Mouse (Mus musculus) midbrain, embryonic 16.5 days (tissue): Measurements from ENCODE around the gene Fgd6. TPM values are rescaled to one million over a fixed set of nuclear protein-coding genes. Genes with fewer than 3 reads are reported as not detected.

Experiments used
- ATAC-seq: fragments of 200-750 bp; cut with Nextera tagmentation; 2 replicates; pipeline ENCODE4 v1.8.0; 2017; ENCODE audit warnings: moderate TSS enrichment
- H3K27ac ChIP-seq: fragments of 300-500 bp; sonication (generic); 2 replicates; pipeline ENCODE4 v1.5.1; 2014; ENCODE audit warnings: mild to moderate bottlenecking, low read length, mixed read lengths
- H3K27me3 ChIP-seq: fragments of 300-500 bp; sonication (generic); 2 replicates; pipeline ENCODE4 v1.6.1; 2014; ENCODE audit warnings: low read depth, low read length, mixed read lengths; ENCODE audit not compliant: control insufficient read depth, insufficient read depth
- H3K36me3 ChIP-seq: fragments of 300-500 bp; sonication (generic); 2 replicates; pipeline ENCODE4 v1.6.1; 2014; ENCODE audit warnings: mild to moderate bottlenecking, low read length, moderate library complexity, mixed read lengths; ENCODE audit not compliant: control insufficient read depth, insufficient read depth
- H3K4me1 ChIP-seq: fragments of 300-500 bp; sonication (generic); 2 replicates; pipeline ENCODE4 v1.6.1; 2014; ENCODE audit warnings: mild to moderate bottlenecking, low read length, mixed read lengths; ENCODE audit not compliant: control insufficient read depth, insufficient read depth
- H3K4me2 ChIP-seq: fragments of 300-500 bp; sonication (generic); 2 replicates; pipeline ENCODE4 v1.6.1; 2014; ENCODE audit warnings: mild to moderate bottlenecking, low read length, mixed read lengths
- H3K4me3 ChIP-seq: fragments of 300-500 bp; sonication (generic); 2 replicates; pipeline ENCODE4 v1.5.1; 2014; ENCODE audit warnings: low read depth, mild to moderate bottlenecking, low read length, moderate library complexity, mixed read lengths
- H3K9ac ChIP-seq: fragments of 300-500 bp; sonication (generic); 2 replicates; pipeline ENCODE4 v1.6.1; 2014; ENCODE audit warnings: low read depth, low read length, mixed read lengths
- H3K9me3 ChIP-seq: fragments of 300-500 bp; sonication (generic); replicated peaks from 2 replicates; pipeline ENCODE4 v1.6.1; 2014; ENCODE audit warnings: mild to moderate bottlenecking, low read length, mixed read lengths; ENCODE audit not compliant: control insufficient read depth, poor library complexity, severe bottlenecking
- WGBS: fragments of 180-500 bp; shearing (Covaris S2); extraction: QIAGEN DNeasy Blood & Tissue Kit; methylation state at CpG from one replicate; pipeline ENCODE4 v1.1.7; 2014; 5-methylcytosine and 5-hydroxymethylcytosine counted together
- polyA plus RNA-seq: library from polyadenylated mRNA; unstranded; fragments of >200 nt; fragmentation: Nextera tagmentation; extraction: Ambion mirVana; gene quantifications from 2 replicates; pipeline ENCODE4 v1.2.1, GENCODE M21; 2015

The Fgd6 gene
- polyA plus RNA-seq, 1 experiment from 2014 or later = 1.8 TPM

DNA sequence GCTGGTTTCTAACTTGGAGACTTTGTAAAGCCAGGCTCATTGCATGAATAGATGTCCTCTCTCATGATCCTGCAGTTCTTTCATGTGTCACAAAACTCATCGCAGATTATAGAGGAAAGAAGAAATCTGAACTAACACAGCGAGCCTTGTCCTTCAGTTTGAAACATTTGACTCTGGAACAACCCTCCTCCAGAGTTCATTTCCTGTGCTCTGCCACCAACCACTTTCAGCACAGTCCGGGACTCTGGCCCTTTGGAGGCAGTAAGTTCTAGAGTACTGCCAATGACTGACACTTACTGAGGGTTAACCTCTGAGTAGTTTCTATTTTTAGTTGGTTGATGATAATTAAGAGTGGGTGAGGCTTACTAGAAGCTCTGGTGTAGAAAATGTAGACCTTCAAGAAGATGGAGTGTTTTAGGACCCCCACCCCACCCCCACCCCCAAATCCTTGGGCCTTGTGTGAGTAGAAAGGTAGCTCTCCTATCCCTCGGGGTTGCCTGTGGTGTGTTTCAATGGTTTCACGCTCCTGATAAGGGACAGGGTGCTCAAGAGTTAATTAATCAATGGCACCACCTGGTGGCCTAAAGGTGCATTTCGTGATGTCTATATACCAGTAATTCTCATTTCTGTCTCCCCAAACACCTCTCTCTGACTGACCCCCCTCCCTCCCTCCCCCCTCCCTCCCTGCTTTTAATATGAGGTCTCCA is 80.2 kb downstream of the Fgd6 start:
- no peaks in the 10 kb centered on the region for H3K4me1 ChIP-seq
- WGBS = 39% methylated on average over 6 of the region's 6 CpGs
- H3K9me3 ChIP-seq = no peaks in the 10 kb centered on the region
- H3K4me3 ChIP-seq = no peak overlapping the region
- H3K27me3 ChIP-seq = no peaks in the 10 kb centered on the region
- H3K9ac ChIP-seq = no peak overlapping the region
- ATAC-seq = peak; percentile 89
- no peaks in the 10 kb centered on the region for H3K36me3 ChIP-seq
- no peak overlapping the region for H3K4me2 ChIP-seq
- H3K27ac ChIP-seq = no peak overlapping the region

DNA sequence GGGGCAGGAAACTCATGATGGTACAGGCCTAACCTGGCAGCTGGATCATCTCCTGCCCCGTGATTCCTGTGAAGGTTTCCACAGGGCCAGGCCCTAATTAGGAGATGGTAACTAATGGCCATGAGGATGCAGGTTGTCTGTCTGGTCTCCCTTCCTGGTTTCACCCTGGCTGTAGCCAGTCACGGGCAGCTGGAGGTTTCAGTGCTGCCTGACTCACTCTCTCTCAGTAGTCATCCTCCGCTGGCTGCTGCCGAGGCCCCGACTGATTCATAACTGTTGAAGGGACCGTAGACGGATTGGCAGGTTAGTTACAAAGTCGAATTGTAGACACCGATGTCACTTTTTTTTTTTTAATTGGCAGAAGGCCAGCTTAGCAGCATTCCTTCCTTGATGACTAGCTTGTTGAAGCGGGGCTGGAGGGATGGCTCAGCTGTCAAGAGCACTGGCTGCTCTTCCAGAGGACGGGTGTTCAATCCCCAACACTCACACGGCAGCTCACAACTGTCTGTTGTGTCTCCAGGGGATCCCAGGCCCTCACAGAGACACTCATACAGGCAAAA is 81.1 kb downstream of the Fgd6 start:
- no peak for ATAC-seq
- Histone ChIP-seq H3K4me1 (no peaks in the 10 kb centered on the region), H3K9me3 (no peaks in the 10 kb centered on the region), H3K27ac (no peak overlapping the region), H3K9ac (no peak overlapping the region), H3K27me3 (no peaks in the 10 kb centered on the region), H3K4me2 (no peak overlapping the region), H3K36me3 (no peaks in the 10 kb centered on the region), H3K4me3 (no peak overlapping the region)
- 80% methylated on average over 12 of the region's 12 CpGs for WGBS

DNA sequence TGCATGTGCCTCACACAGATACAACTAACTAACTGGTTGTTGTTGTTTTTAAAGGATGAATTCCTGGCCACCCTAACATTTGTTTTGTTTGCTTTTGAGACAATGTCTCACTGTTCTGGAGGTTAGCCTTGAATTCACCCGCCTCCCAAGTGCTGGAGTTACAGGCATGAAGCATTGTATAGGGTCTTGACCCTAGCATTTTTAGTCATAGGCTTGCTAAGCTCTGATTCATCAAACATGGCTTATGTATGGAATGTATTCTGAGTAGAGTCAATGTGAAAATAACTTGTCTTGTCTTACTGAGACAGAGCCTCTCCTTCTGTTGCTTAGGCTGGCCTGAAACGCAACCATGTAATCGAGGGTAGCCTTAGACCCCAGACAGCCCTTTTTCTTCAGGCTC is 82.1 kb downstream of the Fgd6 start:
- H3K4me3 ChIP-seq = no peak overlapping the region
- H3K9me3 ChIP-seq = no peaks in the 10 kb centered on the region
- ATAC-seq = no peak
- H3K9ac ChIP-seq = no peak overlapping the region
- no peak overlapping the region for H3K4me2 ChIP-seq
- no peak overlapping the region for H3K27ac ChIP-seq
- no peaks in the 10 kb centered on the region for H3K36me3 ChIP-seq
- no peaks in the 10 kb centered on the region for H3K4me1 ChIP-seq
- WGBS = 93% methylated on average over 3 of the region's 3 CpGs
- H3K27me3 ChIP-seq = no peaks in the 10 kb centered on the region

DNA sequence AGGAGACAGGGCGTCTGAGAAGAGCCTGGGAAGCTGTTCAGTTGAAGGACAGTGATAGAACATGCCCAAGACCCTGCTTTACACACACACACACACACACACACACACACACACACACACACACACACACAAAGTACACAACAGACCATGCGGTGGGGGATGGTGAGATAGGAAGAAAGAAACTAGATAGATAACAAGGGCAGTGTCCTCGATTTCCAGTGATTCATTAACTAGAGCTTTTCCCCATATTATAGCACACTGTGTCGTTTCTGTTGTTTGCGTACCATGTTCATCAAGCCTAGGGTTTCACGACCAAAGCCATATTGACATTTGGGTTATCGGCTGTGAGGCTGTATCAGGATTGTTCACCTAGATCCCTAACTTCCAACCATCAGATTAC is 83.2 kb downstream of the Fgd6 start:
- no peaks in the 10 kb centered on the region for H3K27me3 ChIP-seq
- H3K9me3 ChIP-seq = no peaks in the 10 kb centered on the region
- H3K4me3 ChIP-seq = no peak overlapping the region
- no peak overlapping the region for H3K9ac ChIP-seq
- no peak overlapping the region for H3K4me2 ChIP-seq
- no peaks in the 10 kb centered on the region for H3K4me1 ChIP-seq
- no peaks in the 10 kb centered on the region for H3K36me3 ChIP-seq
- 96% methylated on average over 7 of the region's 7 CpGs for WGBS
- no peak overlapping the region for H3K27ac ChIP-seq
- no peak for ATAC-seq

DNA sequence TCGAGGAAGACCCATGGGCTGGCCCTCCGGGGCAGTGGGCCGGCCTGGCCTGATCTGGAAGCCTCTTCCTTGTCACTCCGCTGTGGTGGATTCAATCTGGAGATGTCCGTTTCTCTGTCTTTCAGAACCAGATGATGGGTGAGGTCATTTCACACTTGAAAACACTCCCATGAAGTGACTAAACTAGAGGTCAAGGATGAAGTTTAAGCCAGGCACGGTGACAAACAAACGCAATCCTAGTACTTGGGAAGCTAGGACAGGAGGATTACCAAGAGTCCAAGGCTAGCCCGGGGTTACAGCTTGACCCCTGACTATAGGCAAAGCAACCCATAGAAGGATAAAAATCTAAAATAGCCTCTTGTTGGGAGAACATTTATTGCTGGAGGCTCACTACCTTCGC is 84.9 kb downstream of the Fgd6 start:
- H3K9ac ChIP-seq = no peak overlapping the region
- no peak for ATAC-seq
- H3K9me3 ChIP-seq = no peaks in the 10 kb centered on the region
- H3K4me1 ChIP-seq = no peaks in the 10 kb centered on the region
- no peaks in the 10 kb centered on the region for H3K36me3 ChIP-seq
- H3K27me3 ChIP-seq = no peaks in the 10 kb centered on the region
- H3K27ac ChIP-seq = no peak overlapping the region
- H3K4me2 ChIP-seq = no peak overlapping the region
- 89% methylated on average over 9 of the region's 9 CpGs for WGBS
- no peak overlapping the region for H3K4me3 ChIP-seq

DNA sequence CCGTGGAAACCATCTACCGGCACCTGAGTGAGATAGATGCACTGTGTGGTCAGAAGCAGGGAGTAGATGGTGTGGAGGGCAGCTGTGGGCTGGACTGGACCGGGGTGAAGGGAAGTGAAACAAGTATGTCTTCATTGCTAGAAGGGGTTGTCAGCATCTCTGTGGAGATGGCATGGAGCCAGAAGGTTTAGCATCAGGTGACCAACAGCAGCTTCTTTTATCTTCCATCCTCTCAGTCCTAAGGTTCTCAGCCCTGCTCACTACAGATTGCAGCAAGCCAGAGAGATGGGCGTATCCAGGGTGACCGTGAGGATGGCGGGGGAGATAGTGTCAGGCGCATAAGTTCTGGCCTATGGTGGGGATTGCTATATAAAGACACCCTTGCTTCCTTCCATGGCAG is 86.8 kb downstream of the Fgd6 start:
- no peaks in the 10 kb centered on the region for H3K27me3 ChIP-seq
- H3K4me3 ChIP-seq = no peak overlapping the region
- WGBS = 96% methylated on average over 7 of the region's 7 CpGs
- H3K4me1 ChIP-seq = no peaks in the 10 kb centered on the region
- no peak overlapping the region for H3K9ac ChIP-seq
- H3K9me3 ChIP-seq = no peaks in the 10 kb centered on the region
- no peak overlapping the region for H3K4me2 ChIP-seq
- ATAC-seq = no peak
- H3K27ac ChIP-seq = no peak overlapping the region
- H3K36me3 ChIP-seq = no peaks in the 10 kb centered on the region

DNA sequence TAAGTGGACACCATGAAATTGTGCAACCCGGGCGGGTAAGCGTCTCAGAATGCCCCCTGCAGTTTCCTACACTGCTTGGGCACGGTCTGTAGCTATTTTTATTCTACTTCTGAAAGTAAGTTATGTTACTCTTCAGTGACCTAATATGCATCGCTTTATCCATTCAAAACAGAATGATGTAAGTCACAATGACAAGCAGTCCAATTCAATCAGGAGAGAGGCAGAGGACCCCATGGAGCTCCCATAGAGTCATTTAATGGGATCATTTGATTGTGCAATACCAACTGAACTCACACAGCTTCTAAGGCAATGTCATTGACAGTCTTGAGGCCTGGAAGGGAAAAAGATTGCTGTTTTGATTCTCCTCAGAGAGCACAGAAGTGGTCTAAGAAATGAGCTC is 87.8 kb downstream of the Fgd6 start:
- Histone ChIP-seq H3K4me1 (no peaks in the 10 kb centered on the region), H3K4me2 (no peak overlapping the region), H3K9ac (no peak overlapping the region), H3K9me3 (no peaks in the 10 kb centered on the region), H3K36me3 (no peaks in the 10 kb centered on the region), H3K4me3 (no peak overlapping the region), H3K27me3 (no peaks in the 10 kb centered on the region), H3K27ac (no peak overlapping the region)
- ATAC-seq = no peak
- 70% methylated on average over 5 of the region's 5 CpGs for WGBS

DNA sequence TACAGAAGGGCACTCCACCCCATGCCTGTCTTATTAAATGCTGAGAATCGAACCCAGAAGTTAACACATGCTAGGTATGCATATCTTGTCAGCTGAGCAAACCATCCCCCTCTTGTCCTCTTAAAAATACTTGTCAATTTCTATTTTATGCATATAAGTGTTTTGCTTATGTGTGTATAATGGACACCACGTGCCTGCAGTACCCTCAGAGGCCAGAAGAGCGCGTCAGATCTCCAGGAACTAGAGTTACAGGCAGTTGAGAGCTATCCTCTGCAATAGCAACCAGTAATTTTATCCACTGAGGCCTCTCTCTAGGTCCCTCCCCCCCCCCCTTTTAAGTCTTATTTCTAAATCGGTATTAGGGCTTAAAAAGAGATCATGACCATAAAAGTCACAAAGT is 88.6 kb downstream of the Fgd6 start:
- WGBS = 83% methylated on average over 5 of the region's 5 CpGs
- Histone ChIP-seq H3K27ac (no peak overlapping the region), H3K36me3 (no peaks in the 10 kb centered on the region), H3K4me1 (0 out of 2 replicates have a peak, but pooled peaks cover under 1% of the 10 kb centered on the region), H3K27me3 (no peaks in the 10 kb centered on the region), H3K9ac (no peak overlapping the region), H3K9me3 (no peaks in the 10 kb centered on the region), H3K4me3 (no peak overlapping the region), H3K4me2 (no peak overlapping the region)
- no peak for ATAC-seq

DNA sequence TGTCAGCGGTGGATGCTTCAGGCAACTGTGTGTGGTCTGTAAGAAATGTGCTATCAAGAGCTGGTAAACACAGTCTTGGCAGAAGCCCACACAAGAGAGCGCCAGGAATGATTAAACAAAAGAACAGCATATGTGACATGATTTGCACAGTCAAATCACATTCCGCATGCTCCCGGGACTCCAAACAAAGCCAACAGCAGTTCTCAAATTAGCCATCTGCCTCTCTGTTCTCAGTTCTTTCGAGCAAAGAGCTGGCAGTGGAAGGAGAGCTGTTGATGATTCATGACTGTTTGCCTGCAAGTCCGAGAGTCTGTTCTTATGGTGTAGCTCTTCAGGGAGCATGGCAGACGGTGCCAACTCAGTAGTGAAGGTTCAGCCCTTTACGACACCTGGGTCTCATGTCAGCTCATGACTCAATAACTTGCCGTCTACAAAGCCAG is 93.9 kb downstream of the Fgd6 start:
- no peaks in the 10 kb centered on the region for H3K27me3 ChIP-seq
- H3K9me3 ChIP-seq = no peaks in the 10 kb centered on the region
- H3K4me3 ChIP-seq = no peak overlapping the region
- no peak overlapping the region for H3K4me2 ChIP-seq
- H3K9ac ChIP-seq = no peak overlapping the region
- H3K4me1 ChIP-seq = peaks cover 6% of the 10 kb centered on the region; the same call in 1 of the 2 replicates
- peak overlapping the region; percentile 63; the same call in 1 of the 2 replicates for H3K27ac ChIP-seq
- WGBS = 24% methylated on average over 9 of the region's 9 CpGs
- no peaks in the 10 kb centered on the region for H3K36me3 ChIP-seq
- ATAC-seq = peak; percentile 72
